Mouse (Mus musculus): Measurements from ENCODE around the gene Mknk2. TPM values are rescaled to one million over a fixed set of nuclear protein-coding genes. Genes with fewer than 3 reads are reported as not detected.
"Not testable (repeated sequence)": the region's sequence is repeated elsewhere in the genome, so short reads cannot be mapped to it uniquely, and the experiment has no call there.

The Mknk2 gene
- total RNA-seq, 4 experiments from 2014 or later, result 106 to 157 (median 123) TPM

GRCm38 (mm10) chr10:80649910-80650309 lies 28.0 kb downstream of the Mknk2 start:
- not testable (repeated sequence) for DNase-seq

GRCm38 (mm10) chr10:80646936-80647335 lies 31.0 kb downstream of the Mknk2 start:
- no peak for DNase-seq

GRCm38 (mm10) chr10:80635345-80635744 lies 42.6 kb downstream of the Mknk2 start:
- no peak for DNase-seq

GRCm38 (mm10) chr10:80628925-80629324 lies 49.0 kb downstream of the Mknk2 start:
- no peak for DNase-seq

GRCm38 (mm10) chr10:80627685-80628084 lies 50.2 kb downstream of the Mknk2 start:
- DNase-seq, result no peak

- DNase-seq, result no peak
Observed at GRCm38 (mm10) chr10:80625764-80626163, 52.1 kb downstream of the Mknk2 start.

GRCm38 (mm10) chr10:80623457-80624191 lies 54.3 kb downstream of the Mknk2 start:
- DNase-seq, result peak; percentile 58

GRCm38 (mm10) chr10:80622661-80623456 lies 55.1 kb downstream of the Mknk2 start, which contains the start of gene Csnk1g2:
Gene Csnk1g2, plus strand, starts transcription at chr10:80622838.
- DNase-seq, result peak; percentile 62

GRCm38 (mm10) chr10:80621940-80622660 lies 55.8 kb downstream of the Mknk2 start:
- peak; percentile 99 for DNase-seq

GRCm38 (mm10) chr10:80621690-80621939 lies 56.3 kb downstream of the Mknk2 start:
- no peak for DNase-seq

- no peak for DNase-seq
Observed at GRCm38 (mm10) chr10:80620796-80621689, 56.9 kb downstream of the Mknk2 start.

- no peak for DNase-seq
Observed at GRCm38 (mm10) chr10:80620365-80620764, 57.5 kb downstream of the Mknk2 start.

GRCm38 (mm10) chr10:80619465-80620244 lies 58.3 kb downstream of the Mknk2 start:
- DNase-seq, result no peak

- DNase-seq, result no peak
Observed at GRCm38 (mm10) chr10:80618181-80618580, 59.7 kb downstream of the Mknk2 start.

Other genes starting within 250 kb of the Mknk2 start
- 10 to 100 TPM; 56.7 to 75.7 (median 66.8) TPM for gene Tcf3, start 244.5 kb downstream of the Mknk2 start, total RNA-seq (2022)
- gene Onecut3, start 183.3 kb downstream of the Mknk2 start, total RNA-seq (2022), result not detected
- 1 to 10 TPM; 1.2 to 3.0 (median 1.9) TPM for gene Atp8b3, start 139.0 kb downstream of the Mknk2 start, total RNA-seq (2022)
- gene Rexo1, start 116.6 kb downstream of the Mknk2 start, total RNA-seq (2022), result 10 to 100 TPM; 54.2 to 60.1 (median 57.0) TPM
- gene Klf16, start 100.8 kb downstream of the Mknk2 start, total RNA-seq (2022), result 10 to 100 TPM; 12.7 to 15.4 (median 14.6) TPM
- 100 to 1,000 TPM in 1 of 4 experiments, 10 to 100 TPM in 3; 97.0 to 101 (median 97.8) TPM for gene Abhd17a, start 87.8 kb downstream of the Mknk2 start, total RNA-seq (2022)
- gene Scamp4, start 75.2 kb downstream of the Mknk2 start, total RNA-seq (2022), result 10 to 100 TPM; 58.7 to 79.9 (median 70.3) TPM
- gene Adat3, start 75.2 kb downstream of the Mknk2 start, total RNA-seq (2022), result 1 to 10 TPM; 1.8 to 4.7 (median 2.9) TPM
- gene Gm49322, start 72.1 kb downstream of the Mknk2 start, total RNA-seq (2022), result 1 to 10 TPM; 1.0 to 4.8 (median 3.5) TPM
- gene Csnk1g2, start 55.3 kb downstream of the Mknk2 start, total RNA-seq (2022), result 100 to 1,000 TPM; 157 to 173 (median 165) TPM
- gene Btbd2, start 21.0 kb downstream of the Mknk2 start, total RNA-seq (2022), result 10 to 100 TPM; 63.4 to 94.6 (median 79.1) TPM
- 10 to 100 TPM; 16.2 to 33.5 (median 25.7) TPM for gene Mob3a, start 23.9 kb upstream of the Mknk2 start, total RNA-seq (2022)
- 10 to 100 TPM; 19.3 to 46.2 (median 33.3) TPM for gene Izumo4, start 24.1 kb upstream of the Mknk2 start, total RNA-seq (2022)
- 100 to 1,000 TPM in 2 of 4 experiments, 10 to 100 TPM in 2; 91.8 to 136 (median 113) TPM for gene Ap3d1, start 64.2 kb upstream of the Mknk2 start, total RNA-seq (2022)
- gene Dot1l, start 77.1 kb upstream of the Mknk2 start, total RNA-seq (2022), result 10 to 100 TPM; 35.0 to 78.6 (median 57.4) TPM
- 10 to 100 TPM; 52.0 to 78.6 (median 55.5) TPM for gene Sf3a2, start 120.1 kb upstream of the Mknk2 start, total RNA-seq (2022)
- 100 to 1,000 TPM in 3 of 4 experiments, 10 to 100 TPM in 1; 92.4 to 130 (median 107) TPM for gene Plekhj1, start 120.5 kb upstream of the Mknk2 start, total RNA-seq (2022)
- 1 to 10 TPM in 1 of 4 experiments, under 1 TPM in 3; 0.20 to 1.3 (median 0.68) TPM for gene Amh, start 127.1 kb upstream of the Mknk2 start, total RNA-seq (2022)
- gene Jsrp1, start 135.4 kb upstream of the Mknk2 start, total RNA-seq (2022), result 10 to 100 TPM in 2 of 4 experiments, 1 to 10 TPM in 2; 5.7 to 23.4 (median 12.4) TPM
- 1,000 to 10,000 TPM in 1 of 4 experiments, 100 to 1,000 TPM in 3; 825 to 1,012 (median 923) TPM for gene Oaz1, start 148.5 kb upstream of the Mknk2 start, total RNA-seq (2022)
- 10 to 100 TPM in 3 of 4 experiments, 1 to 10 TPM in 1; 8.4 to 21.5 (median 15.9) TPM for gene Lingo3, start 165.9 kb upstream of the Mknk2 start, total RNA-seq (2022)
- 10 to 100 TPM; 27.4 to 54.4 (median 34.0) TPM for gene Lsm7, start 177.1 kb upstream of the Mknk2 start, total RNA-seq (2022)
- 10 to 100 TPM; 28.1 to 45.3 (median 36.1) TPM for gene Sppl2b, start 177.2 kb upstream of the Mknk2 start, total RNA-seq (2022)
- under 1 TPM in 1 of 4 experiments, not detected in 3; 0.18 TPM for gene Tmprss9, start 193.7 kb upstream of the Mknk2 start, total RNA-seq (2022)
- gene Timm13, start 222.9 kb upstream of the Mknk2 start, total RNA-seq (2022), result 100 to 1,000 TPM; 154 to 235 (median 185) TPM
- gene Lmnb2, start 240.1 kb upstream of the Mknk2 start, total RNA-seq (2022), result 10 to 100 TPM; 10.0 to 17.2 (median 15.2) TPM